Mouse (Mus musculus): Measurements from ENCODE around the gene Usp30. TPM values are rescaled to one million over a fixed set of nuclear protein-coding genes. Genes with fewer than 3 reads are reported as not detected.

Usp30 gene
- total and polyA plus RNA-seq, 2 experiments, result 6.6 to 14.8 TPM

DNA sequence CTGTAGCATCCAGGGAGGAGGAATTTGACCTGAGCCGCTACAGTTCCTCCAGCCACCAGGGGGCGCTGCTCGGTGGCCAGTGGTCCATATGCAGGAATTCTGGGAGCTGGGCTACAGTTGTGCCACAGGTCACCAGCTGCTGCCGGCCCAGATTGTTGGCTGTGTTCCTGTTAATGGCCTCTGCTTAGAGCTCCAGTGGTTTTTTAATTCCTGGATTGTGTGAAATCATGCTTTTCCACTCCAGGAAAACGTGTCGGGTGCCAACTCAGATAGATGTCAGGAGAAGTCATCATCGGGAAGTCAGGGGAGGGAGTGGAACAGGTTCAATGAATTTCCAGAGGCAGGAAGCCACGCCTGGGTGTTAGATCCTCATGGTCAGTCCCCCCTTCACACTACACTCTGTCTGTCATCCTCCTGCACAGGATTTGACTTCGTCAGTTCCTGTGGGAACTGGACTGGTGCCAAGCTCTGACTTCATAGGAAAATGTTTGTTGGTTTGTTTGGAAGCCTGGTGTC is 13.0 kb upstream of the Usp30 start:
- WGBS, result 27% methylated on average over 9 of the region's 9 CpGs
- TF ChIP-seq CTCF (IDR thresholded peaks at IDR 0.05; ENCODE audit: low read depth, low read length) (peak; percentile 95), POLR2A (IDR thresholded peaks at IDR 0.05; ENCODE audit: extremely low read depth, insufficient read depth, low read length) (no peak)
- Histone ChIP-seq H3K4me1 (ENCODE audit: control insufficient read depth, insufficient read depth, low read length) (no peaks in the 10 kb centered on the region), H3K27ac (replicated peaks; ENCODE audit: insufficient read depth, low read depth, low read length) (no peak overlapping the region), H3K36me3 (ENCODE audit: control insufficient read depth, insufficient read depth, low read length) (no peaks in the 10 kb centered on the region), H3K27me3 (ENCODE audit: control insufficient read depth, insufficient read depth, low read length) (no peaks in the 10 kb centered on the region), H3K9ac (ENCODE audit: low read depth, low read length) (no peak overlapping the region), H3K4me3 (ENCODE audit: insufficient read depth, low read depth, low read length) (no peak overlapping the region), H3K79me2 (ENCODE audit: control insufficient read depth, insufficient read depth, low read length) (no peaks in the 10 kb centered on the region)
- peak; percentile 57 for DNase-seq (ENCODE audit: extremely low read depth, low read depth, low spot score)

DNA sequence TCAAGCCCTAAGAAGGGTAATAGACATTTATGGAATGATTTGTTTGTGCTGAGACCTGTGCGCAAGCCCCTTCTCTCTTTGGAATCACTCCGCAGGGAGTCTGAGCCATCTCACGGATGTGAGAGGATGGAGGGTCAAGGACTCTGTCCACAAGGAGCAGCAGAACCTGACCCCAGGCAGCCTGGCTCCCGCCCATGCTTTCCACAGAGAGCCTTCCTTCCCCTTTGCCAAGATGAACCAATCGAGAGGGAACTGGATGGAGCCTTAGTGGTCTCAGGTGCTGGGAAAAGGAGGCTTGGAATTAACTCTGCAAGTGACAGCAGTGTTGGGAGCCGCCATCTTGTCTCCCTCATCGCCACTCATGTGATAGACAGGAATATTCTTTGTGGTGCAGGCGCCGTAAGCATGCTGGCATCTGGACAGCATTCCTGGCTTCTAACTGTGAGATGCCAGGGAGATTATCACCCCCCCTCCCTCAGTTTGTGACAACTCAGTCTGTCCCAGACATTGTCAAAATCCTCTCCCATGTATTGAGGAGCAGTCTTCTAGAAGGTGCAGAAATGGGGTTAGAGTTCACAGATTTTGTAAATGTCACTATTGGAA is 8.0 kb upstream of the Usp30 start:
- no peaks in the 10 kb centered on the region for H3K27me3 ChIP-seq (ENCODE audit: control insufficient read depth, insufficient read depth, low read length)
- WGBS, result 73% methylated on average over 9 of the region's 9 CpGs
- DNase-seq (ENCODE audit: extremely low read depth, low read depth, low spot score), result no peak
- H3K9ac ChIP-seq (ENCODE audit: low read depth, low read length), result no peak overlapping the region
- H3K27ac ChIP-seq (replicated peaks; ENCODE audit: insufficient read depth, low read depth, low read length), result no peak overlapping the region
- H3K79me2 ChIP-seq (ENCODE audit: control insufficient read depth, insufficient read depth, low read length), result no peaks in the 10 kb centered on the region
- no peak for TF ChIP-seq POLR2A (IDR thresholded peaks at IDR 0.05; ENCODE audit: extremely low read depth, insufficient read depth, low read length)
- no peak for TF ChIP-seq CTCF (IDR thresholded peaks at IDR 0.05; ENCODE audit: low read depth, low read length)
- no peak overlapping the region for H3K4me3 ChIP-seq (ENCODE audit: insufficient read depth, low read depth, low read length)
- no peaks in the 10 kb centered on the region for H3K4me1 ChIP-seq (ENCODE audit: control insufficient read depth, insufficient read depth, low read length)
- no peaks in the 10 kb centered on the region for H3K36me3 ChIP-seq (ENCODE audit: control insufficient read depth, insufficient read depth, low read length)

DNA sequence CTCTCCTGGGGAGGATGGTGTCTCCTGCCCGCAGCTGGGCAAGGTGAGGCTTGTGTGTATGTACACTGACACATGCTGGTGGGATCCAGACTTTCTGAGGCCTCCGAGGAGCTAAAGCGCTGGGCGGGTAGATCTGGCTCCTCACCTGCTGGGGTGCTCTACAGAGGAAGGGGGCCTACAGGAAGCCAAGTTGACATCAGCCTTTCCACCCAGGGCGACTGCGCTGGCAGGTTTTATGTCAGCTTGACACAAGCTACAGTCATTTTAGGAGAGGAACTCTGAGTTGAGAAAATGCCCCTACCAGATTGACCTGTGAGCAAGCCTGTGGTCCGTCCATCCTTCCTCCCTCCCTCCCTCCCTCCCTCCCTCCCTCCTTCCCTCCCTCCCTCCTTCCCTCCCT is 3.6 kb upstream of the Usp30 start:
- WGBS, result 50% methylated on average over 7 of the region's 7 CpGs

DNA sequence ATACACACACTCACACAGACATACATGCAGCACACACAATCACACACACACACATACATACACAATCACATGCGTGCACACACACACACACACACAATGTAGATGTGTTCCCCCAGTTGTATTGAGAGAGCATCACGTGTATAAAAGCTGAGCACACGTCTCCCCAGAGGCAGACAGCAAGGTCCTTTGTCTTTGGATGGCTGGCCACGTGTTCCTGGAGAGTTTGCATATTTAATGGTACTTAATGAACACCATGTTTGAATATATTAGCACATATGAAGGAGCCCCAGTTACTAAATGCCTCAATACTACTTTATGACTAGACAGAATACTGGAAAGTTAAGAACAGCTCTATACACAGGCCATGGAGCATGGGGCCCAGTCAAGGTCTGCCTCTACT is 1.3 kb upstream of the Usp30 start:
- no peak for DNase-seq (ENCODE audit: extremely low read depth, low read depth, low spot score)

More for the DNA sequence above, 3.6 kb upstream of the Usp30 start:
- DNase-seq (ENCODE audit: extremely low read depth, low read depth, low spot score), result no peak
- no peaks in the 10 kb centered on the region for H3K4me1 ChIP-seq (ENCODE audit: control insufficient read depth, insufficient read depth, low read length)
- H3K79me2 ChIP-seq (ENCODE audit: control insufficient read depth, insufficient read depth, low read length), result no peaks in the 10 kb centered on the region
- H3K27ac ChIP-seq (replicated peaks; ENCODE audit: insufficient read depth, low read depth, low read length), result no peak overlapping the region
- H3K4me3 ChIP-seq (ENCODE audit: insufficient read depth, low read depth, low read length), result no peak overlapping the region
- no peaks in the 10 kb centered on the region for H3K27me3 ChIP-seq (ENCODE audit: control insufficient read depth, insufficient read depth, low read length)
- no peak overlapping the region for H3K9ac ChIP-seq (ENCODE audit: low read depth, low read length)
- no peaks in the 10 kb centered on the region for H3K36me3 ChIP-seq (ENCODE audit: control insufficient read depth, insufficient read depth, low read length)
- TF ChIP-seq POLR2A (IDR thresholded peaks at IDR 0.05; ENCODE audit: extremely low read depth, insufficient read depth, low read length), result no peak
- TF ChIP-seq CTCF (IDR thresholded peaks at IDR 0.05; ENCODE audit: low read depth, low read length), result no peak

DNA sequence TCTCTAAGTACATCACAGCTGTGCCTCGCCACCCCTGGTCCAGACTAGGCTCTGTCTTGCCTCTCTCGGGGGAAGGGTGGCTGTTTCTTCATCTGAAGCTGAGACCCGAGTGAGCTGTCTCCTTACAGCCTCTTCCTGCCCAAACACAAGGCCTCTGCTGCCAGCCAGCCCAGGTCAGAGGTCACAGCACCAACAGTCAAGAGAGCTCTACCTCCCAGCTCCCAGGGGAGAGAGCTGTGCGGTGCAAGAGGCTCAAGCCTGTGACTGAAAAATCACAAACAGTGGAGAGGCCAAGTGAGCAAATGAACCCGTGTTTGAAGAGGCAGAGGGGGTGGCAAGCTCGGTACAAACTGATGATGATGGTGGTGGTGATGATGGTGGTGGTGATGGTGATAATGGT is 1.3 kb downstream of the Usp30 start:
- no peaks in the 10 kb centered on the region for H3K79me2 ChIP-seq (ENCODE audit: control insufficient read depth, insufficient read depth, low read length)
- TF ChIP-seq POLR2A (IDR thresholded peaks at IDR 0.05; ENCODE audit: extremely low read depth, insufficient read depth, low read length) (no peak), CTCF (IDR thresholded peaks at IDR 0.05; ENCODE audit: low read depth, low read length) (no peak)
- H3K9ac ChIP-seq (ENCODE audit: low read depth, low read length), result no peak overlapping the region
- no peak for DNase-seq (ENCODE audit: extremely low read depth, low read depth, low spot score)
- no peaks in the 10 kb centered on the region for H3K36me3 ChIP-seq (ENCODE audit: control insufficient read depth, insufficient read depth, low read length)
- H3K27ac ChIP-seq (replicated peaks; ENCODE audit: insufficient read depth, low read depth, low read length), result no peak overlapping the region
- no peaks in the 10 kb centered on the region for H3K27me3 ChIP-seq (ENCODE audit: control insufficient read depth, insufficient read depth, low read length)
- H3K4me1 ChIP-seq (ENCODE audit: control insufficient read depth, insufficient read depth, low read length), result no peaks in the 10 kb centered on the region
- no peak overlapping the region for H3K4me3 ChIP-seq (ENCODE audit: insufficient read depth, low read depth, low read length)
- WGBS, result 46% methylated on average over 6 of the region's 6 CpGs

More for the DNA sequence above, 1.3 kb upstream of the Usp30 start:
- Histone ChIP-seq H3K27ac (replicated peaks; ENCODE audit: insufficient read depth, low read depth, low read length) (no peak overlapping the region), H3K79me2 (ENCODE audit: control insufficient read depth, insufficient read depth, low read length) (no peaks in the 10 kb centered on the region), H3K4me3 (ENCODE audit: insufficient read depth, low read depth, low read length) (no peak overlapping the region), H3K9ac (ENCODE audit: low read depth, low read length) (no peak overlapping the region), H3K36me3 (ENCODE audit: control insufficient read depth, insufficient read depth, low read length) (no peaks in the 10 kb centered on the region), H3K4me1 (ENCODE audit: control insufficient read depth, insufficient read depth, low read length) (no peaks in the 10 kb centered on the region), H3K27me3 (ENCODE audit: control insufficient read depth, insufficient read depth, low read length) (no peaks in the 10 kb centered on the region)
- TF ChIP-seq CTCF (IDR thresholded peaks at IDR 0.05; ENCODE audit: low read depth, low read length) (no peak), POLR2A (IDR thresholded peaks at IDR 0.05; ENCODE audit: extremely low read depth, insufficient read depth, low read length) (no peak)
- 78% methylated on average over 4 of the region's 4 CpGs for WGBS

DNA sequence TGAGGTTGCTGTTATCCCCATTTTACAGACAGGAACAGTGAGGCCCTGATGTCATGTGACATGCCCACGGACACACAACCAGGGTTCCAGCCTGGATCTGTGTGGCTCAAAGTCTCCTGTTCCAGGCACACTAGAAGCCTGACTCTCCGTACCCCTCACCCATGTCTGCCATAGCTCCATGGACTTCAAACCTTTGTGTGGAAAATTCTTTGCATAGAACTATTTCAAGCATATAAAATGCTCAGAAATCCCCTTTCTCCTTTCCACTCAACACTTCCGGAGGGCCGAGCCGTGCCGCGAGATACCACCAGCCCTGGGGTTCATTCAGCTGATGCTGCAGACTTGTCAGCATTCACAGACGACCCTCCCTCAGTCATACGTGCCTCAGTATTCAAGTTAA is 2.3 kb downstream of the Usp30 start:
- no peaks in the 10 kb centered on the region for H3K27me3 ChIP-seq (ENCODE audit: control insufficient read depth, insufficient read depth, low read length)
- WGBS, result 84% methylated on average over 9 of the region's 9 CpGs
- H3K79me2 ChIP-seq (ENCODE audit: control insufficient read depth, insufficient read depth, low read length), result no peaks in the 10 kb centered on the region
- TF ChIP-seq POLR2A (IDR thresholded peaks at IDR 0.05; ENCODE audit: extremely low read depth, insufficient read depth, low read length) (no peak), CTCF (IDR thresholded peaks at IDR 0.05; ENCODE audit: low read depth, low read length) (no peak)
- H3K9ac ChIP-seq (ENCODE audit: low read depth, low read length), result no peak overlapping the region
- H3K36me3 ChIP-seq (ENCODE audit: control insufficient read depth, insufficient read depth, low read length), result no peaks in the 10 kb centered on the region
- no peaks in the 10 kb centered on the region for H3K4me1 ChIP-seq (ENCODE audit: control insufficient read depth, insufficient read depth, low read length)
- no peak for DNase-seq (ENCODE audit: extremely low read depth, low read depth, low spot score)
- no peak overlapping the region for H3K4me3 ChIP-seq (ENCODE audit: insufficient read depth, low read depth, low read length)
- no peak overlapping the region for H3K27ac ChIP-seq (replicated peaks; ENCODE audit: insufficient read depth, low read depth, low read length)
